Mouse (Mus musculus) lung, adult 2 months (tissue): ENCODE data around the gene Klhl11. TPM values are rescaled to one million over a fixed set of nuclear protein-coding genes. Genes with fewer than 3 reads are reported as not detected.

Source experiments
- DNase-seq: peaks from one replicate; pipeline ENCODE4 v3.0.0; 2022
- H3K4me1 ChIP-seq: fragments of 200-500 bp; 2 replicates; pipeline ENCODE4 v1.6.1; 2011; ENCODE audit warnings: low read length; ENCODE audit not compliant: control insufficient read depth, insufficient read depth
- H3K4me3 ChIP-seq: fragments of 200-500 bp; replicated peaks from 2 replicates; pipeline ENCODE3; 2011; ENCODE audit warnings: low read depth, mild to moderate bottlenecking, control low read depth, low read length; ENCODE audit errors: extremely low read depth
- CTCF ChIP-seq: fragments of 200-500 bp; IDR thresholded peaks from 2 replicates; pipeline ENCODE4 v1.5.1; 2011; ENCODE audit warnings: mild to moderate bottlenecking, low read length, control low read depth; ENCODE audit not compliant: insufficient read depth
- POLR2A ChIP-seq: fragments of 200-500 bp; IDR thresholded peaks from 2 replicates; pipeline ENCODE4 v1.6.1; 2011; ENCODE audit warnings: low read depth, mild to moderate bottlenecking, control low read depth, low read length, borderline replicate concordance; ENCODE audit errors: extremely low read depth
- WGBS: fragments of 180-500 bp; shearing (Covaris S2); methylation state at CpG from one replicate; pipeline ENCODE4 v1.1.7; 2018; 5-methylcytosine and 5-hydroxymethylcytosine counted together
- polyA plus RNA-seq: library from polyadenylated mRNA; depleted of rRNA; stranded (reverse); fragments of >200 nt; gene quantifications from 2 replicates; pipeline ENCODE4 v1.2.3, GENCODE M21; 2012

Klhl11 gene
- polyA plus RNA-seq, 1 experiment: 6.2 TPM

DNA sequence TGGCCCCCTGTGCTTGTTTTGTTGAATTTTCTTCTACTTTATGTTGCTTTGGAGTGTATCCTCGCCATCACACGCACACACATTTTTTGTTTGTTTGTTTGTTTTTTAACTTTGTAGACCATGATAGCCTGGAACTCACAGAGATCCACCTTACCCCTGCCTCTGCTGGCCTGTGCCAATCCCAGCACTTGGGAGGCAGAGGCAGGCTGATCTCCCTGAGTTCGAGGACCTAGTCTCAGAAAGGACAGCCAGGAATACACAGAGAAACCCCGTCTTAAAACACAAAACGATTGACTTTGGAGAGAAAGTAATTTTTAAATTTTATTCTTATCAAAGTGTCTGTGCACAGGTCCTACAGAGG lies 374 bp upstream of the Klhl11 start:
- TF ChIP-seq CTCF (no peak), POLR2A (no peak)
- WGBS: 30% methylated on average over 5 of the region's 5 CpGs
- Histone ChIP-seq H3K4me1 (peaks cover 2% of the 10 kb centered on the region; the same call in 1 of the 2 replicates), H3K4me3 (no peak overlapping the region)
- DNase-seq: no peak

GRCm38 (mm10) chr11:100471352-100472196 lies 967 bp downstream of the Klhl11 start:
- WGBS: 4% methylated on average over 30 of the region's 30 CpGs

GRCm38 (mm10) chr11:100465833-100466232 lies 6.7 kb downstream of the Klhl11 start:
- no peak for TF ChIP-seq POLR2A
- TF ChIP-seq CTCF: no peak
- 60% methylated on average over 1 of the region's 1 CpGs for WGBS
- peaks cover 3% of the 10 kb centered on the region; the same call in 1 of the 2 replicates for H3K4me1 ChIP-seq
- no peak for DNase-seq
- H3K4me3 ChIP-seq: no peak overlapping the region

More at GRCm38 (mm10) chr11:100471352-100472196, 967 bp downstream of the Klhl11 start:
- TF ChIP-seq CTCF (no peak), POLR2A (no peak)
- H3K4me1 ChIP-seq: peaks cover 2% of the 10 kb centered on the region; the same call in 1 of the 2 replicates
- peak; percentile 14 for DNase-seq
- H3K4me3 ChIP-seq: peak overlapping the region; percentile 92

- 90% methylated on average over 1 of the region's 1 CpGs for WGBS
- no peak for DNase-seq
- TF ChIP-seq POLR2A (no peak), CTCF (no peak)
- Histone ChIP-seq H3K4me3 (no peak overlapping the region), H3K4me1 (peaks cover 2% of the 10 kb centered on the region)
Observed at GRCm38 (mm10) chr11:100465229-100465792, 7.2 kb downstream of the Klhl11 start.

DNA sequence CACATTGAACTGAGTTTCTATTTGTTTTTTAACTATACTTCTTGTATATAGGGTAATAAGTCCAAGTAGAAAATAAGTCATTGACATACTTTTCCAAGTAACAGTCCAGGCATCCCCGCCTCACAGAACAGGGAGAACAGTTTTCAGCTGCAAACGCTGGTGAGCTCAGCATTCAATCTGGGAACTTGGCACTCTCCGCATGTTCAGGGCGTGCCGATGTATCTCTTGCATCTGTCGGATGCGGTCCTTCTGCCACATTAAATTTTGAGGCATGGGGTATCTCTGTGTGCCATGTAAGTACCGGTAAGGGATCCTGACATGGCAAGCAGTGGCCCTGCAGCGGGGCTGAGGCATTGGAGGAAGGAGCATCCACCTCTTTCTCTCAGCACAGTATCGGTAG lies 9.8 kb downstream of the Klhl11 start:
- no peak for TF ChIP-seq POLR2A
- no peak for TF ChIP-seq CTCF

GRCm38 (mm10) chr11:100457711-100458110 lies 14.8 kb downstream of the Klhl11 start:
- Histone ChIP-seq H3K4me1 (no peaks in the 10 kb centered on the region; the same call in none of the 2 replicates), H3K4me3 (no peak overlapping the region)
- TF ChIP-seq CTCF: no peak
- TF ChIP-seq POLR2A: no peak
- DNase-seq: no peak
- WGBS: 63% methylated on average over 5 of the region's 5 CpGs

More for the DNA sequence above, 9.8 kb downstream of the Klhl11 start:
- Histone ChIP-seq H3K4me3 (no peak overlapping the region), H3K4me1 (peaks cover 2% of the 10 kb centered on the region)
- WGBS: 84% methylated on average over 10 of the region's 10 CpGs
- no peak for DNase-seq

DNA sequence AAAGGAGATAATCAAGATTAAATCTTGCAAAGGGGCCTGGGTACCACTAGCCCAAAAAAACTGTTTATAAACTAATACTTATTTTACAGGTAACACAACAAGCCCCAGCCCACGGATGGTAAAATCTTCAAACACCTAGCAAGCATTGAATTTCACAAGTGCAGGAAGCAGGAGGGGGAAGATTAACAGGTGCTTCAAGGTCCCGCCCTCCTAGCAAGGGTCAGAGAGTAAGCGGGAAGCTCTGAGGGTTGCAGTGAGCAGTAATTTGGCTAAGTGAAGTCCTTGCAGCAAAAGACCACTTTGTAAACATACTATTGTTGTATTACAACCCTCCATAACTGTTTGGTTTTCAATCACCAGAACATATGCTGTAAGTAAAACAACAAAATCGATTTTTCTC lies 15.3 kb downstream of the Klhl11 start:
- H3K4me3 ChIP-seq: no peak overlapping the region
- no peak for TF ChIP-seq POLR2A
- H3K4me1 ChIP-seq: no peaks in the 10 kb centered on the region; the same call in none of the 2 replicates
- DNase-seq: no peak
- WGBS: 59% methylated on average over 4 of the region's 4 CpGs

DNA sequence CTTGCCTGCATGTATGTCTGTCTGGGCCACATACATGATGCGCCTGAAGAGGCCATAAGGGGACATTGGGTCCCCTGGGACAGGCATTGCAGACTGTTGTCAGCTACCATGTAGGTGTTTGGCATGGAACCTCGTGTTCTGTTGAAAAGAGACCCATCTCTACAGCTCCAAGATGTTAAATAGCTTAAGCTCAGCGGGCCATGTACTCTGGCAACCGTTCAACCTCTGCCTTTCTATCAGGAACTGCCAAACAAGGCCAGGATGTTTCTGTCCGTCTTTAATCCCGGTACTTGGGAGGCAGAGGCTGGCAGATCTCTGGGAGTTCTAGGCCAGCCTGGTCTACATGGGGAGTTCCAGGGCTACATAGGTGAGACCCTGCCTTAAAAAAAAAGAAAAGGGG lies 29.9 kb downstream of the Klhl11 start:
- TF ChIP-seq CTCF: no peak
- TF ChIP-seq POLR2A: no peak
- no peak for DNase-seq
- WGBS: 74% methylated on average over 6 of the region's 6 CpGs
- H3K4me1 ChIP-seq: peaks cover 3% of the 10 kb centered on the region
- H3K4me3 ChIP-seq: no peak overlapping the region

GRCm38 (mm10) chr11:100441797-100442196 lies 30.7 kb downstream of the Klhl11 start, which contains the start of the genes Nt5c3b and Klhl10:
TSS of gene Nt5c3b (minus strand) at chr11:100441808.
TSS of gene Klhl10 (plus strand) at chr11:100441917.
- H3K4me1 ChIP-seq: peaks cover 3% of the 10 kb centered on the region
- TF ChIP-seq POLR2A: no peak
- no peak for TF ChIP-seq CTCF
- DNase-seq: no peak
- WGBS: 85% methylated on average over 8 of the region's 8 CpGs
- peak within 1 kb of the TSS; percentile 95 for H3K4me3 ChIP-seq

DNA sequence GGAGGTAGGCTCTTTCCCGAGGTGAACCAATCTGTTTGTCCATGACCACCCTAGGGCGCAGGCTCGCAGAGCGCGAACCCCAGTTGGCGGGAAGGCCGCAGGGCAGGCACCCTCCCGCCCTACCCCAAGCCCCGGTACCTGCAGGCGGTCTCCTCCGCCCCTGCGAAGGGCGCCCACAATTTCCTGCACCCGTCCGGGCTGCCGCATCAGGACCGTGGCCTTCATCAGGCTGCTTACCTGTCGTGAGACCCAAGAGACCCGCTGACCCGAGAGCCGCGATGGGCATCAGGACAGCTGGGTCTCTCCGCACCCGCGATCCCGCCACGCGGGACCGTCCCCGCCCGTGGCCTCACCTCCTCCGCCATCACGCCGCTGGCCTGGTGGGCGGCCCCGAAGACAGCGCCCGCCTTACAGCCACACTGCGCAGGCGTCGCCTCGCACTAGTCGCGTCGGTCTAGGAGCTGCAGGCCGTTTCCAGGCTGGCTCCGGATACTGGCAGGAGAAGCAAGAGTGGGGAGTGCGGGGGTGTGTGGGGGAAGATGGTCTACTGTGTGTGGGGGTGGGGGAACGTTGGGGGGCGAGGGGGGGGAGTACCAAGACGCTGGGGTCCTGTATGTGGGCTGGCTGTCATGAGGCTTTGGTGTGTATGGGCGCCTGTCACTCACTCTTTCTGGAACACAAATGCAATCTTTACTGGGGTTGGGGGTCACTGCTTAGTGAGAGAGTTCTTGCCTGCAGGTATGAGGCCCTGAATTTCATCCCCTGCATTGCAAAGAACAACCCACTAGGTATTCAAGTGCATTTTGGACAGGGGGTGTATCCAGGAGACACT lies 31.6 kb downstream of the Klhl11 start:
- no peak for TF ChIP-seq CTCF
- peak; percentile 90 for TF ChIP-seq POLR2A
- WGBS: under 1% methylated on average over 52 of the region's 52 CpGs
- peak; percentile 85 for DNase-seq
- Histone ChIP-seq H3K4me1 (peaks cover 3% of the 10 kb centered on the region), H3K4me3 (peak overlapping the region; percentile 95)
